Mouse (Mus musculus) spleen, postnatal 4 days (tissue): ENCODE measurements around the gene Gpd1.
"Not testable (repeated sequence)": the region's sequence is repeated elsewhere in the genome, so short reads cannot be mapped to it uniquely, and the experiment has no call there.

Source experiments
- DNase-seq, 2 experiments: peaks; one replicate each; pipeline ENCODE4 v3.0.0; 2022; ENCODE audit warnings: low spot score in 2 of 2

Gene Gpd1

DNA sequence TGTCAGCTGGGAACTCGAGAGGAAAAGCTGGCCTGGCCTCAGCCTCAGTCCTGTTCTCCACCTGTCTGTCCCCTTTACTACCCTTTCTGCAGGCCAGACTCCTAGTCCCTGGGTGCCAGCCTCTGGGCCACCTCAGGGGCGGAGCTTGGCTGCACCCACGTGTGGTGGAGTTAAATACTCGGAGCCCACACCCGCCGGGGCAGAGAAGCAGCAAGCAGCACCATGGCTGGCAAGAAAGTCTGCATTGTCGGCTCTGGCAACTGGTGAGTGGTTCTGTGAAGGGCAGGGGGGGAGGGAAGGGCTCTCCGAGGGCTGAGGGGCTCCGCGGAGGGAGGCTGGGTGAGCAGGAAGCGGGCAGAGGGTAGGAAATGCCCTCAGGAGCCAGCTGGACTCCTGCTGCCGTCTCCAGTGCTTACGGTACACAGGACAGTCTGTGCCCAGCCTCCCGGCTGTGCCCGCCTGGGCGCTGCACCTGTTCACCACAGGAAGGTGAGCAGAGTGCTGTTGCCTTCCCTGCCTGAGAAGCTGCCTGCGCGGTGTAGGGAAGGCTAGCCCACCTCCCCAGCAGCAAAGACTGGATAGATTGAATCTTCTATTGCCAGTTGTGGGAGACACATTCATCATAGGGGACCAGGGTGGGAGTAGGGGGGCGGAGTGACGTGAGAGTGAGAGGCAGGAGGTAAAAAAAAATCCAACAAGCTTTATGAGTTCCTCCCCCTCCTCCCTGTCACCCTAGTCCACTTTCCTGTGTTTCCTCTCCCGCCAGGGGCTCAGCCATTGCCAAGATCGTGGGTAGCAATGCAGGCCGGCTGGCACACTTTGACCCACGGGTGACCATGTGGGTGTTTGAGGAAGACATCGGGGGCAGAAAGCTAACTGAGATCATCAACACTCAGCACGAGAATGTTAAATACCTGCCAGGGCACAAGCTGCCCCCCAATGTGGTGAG, at the start of gene Gpd1:
TSS of gene Gpd1 (plus strand) at position 130 of the 949 bp plus-strand sequence.
- DNase-seq = no peak

DNA sequence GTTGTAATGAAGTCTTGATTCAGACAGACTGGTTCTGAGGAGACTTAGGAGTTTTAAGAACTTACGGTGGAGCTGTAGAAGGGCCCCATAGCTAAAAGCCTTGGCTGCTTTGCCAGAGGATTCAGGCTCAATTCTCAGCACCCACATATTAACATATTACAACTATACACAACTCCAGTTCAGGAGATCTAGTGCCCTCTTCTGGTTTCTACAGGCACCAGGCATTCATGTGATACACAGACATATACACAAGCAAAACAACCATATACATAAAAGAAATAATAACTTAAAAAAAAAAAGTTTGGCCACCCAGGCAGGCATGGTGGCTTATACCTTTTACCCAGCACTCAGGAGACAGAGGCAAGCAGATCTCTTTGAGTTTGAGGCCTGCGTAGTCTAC, 49.8 kb upstream of the Gpd1 start:
- no peak for DNase-seq

DNA sequence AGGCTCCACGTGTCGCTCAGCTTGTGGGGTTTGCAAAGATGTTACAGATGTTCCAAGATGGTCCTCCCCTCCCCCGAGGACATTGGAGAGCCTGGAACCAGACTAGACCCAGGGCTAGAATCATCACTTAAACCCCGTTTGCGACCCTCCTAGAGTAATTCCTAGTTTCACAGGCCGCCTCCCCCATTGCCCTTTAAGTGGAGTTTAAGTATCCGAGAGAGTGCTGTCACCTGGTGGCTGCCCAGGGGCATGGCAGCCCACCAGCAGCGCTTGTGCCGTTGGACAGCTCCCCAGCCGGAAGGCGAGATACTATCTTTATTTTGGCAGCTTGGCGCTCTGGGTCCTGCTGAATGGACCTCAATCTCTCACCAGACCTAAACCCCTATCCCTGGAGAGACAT, 48.4 kb upstream of the Gpd1 start:
- peak; percentile 65 to 86 for DNase-seq

DNA sequence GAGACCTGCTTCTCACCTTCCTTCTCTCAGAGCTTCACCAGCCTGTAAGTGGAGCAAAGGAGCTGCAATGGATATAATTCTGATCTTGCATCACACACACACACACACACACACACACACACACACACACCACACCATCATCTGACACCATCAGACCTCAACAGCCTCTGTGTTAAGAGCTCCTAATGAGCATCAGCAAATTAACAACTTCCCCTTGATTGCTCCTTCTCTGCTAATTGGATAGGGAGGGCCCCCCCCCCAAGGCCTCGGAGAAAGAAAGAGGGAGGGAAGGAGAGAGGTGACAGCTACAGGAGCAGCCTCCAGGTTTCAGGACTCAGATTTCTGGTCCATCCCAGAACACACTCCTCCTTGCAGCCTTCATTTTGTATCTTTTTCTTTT, 47.9 kb upstream of the Gpd1 start:
- DNase-seq = no peak

DNA sequence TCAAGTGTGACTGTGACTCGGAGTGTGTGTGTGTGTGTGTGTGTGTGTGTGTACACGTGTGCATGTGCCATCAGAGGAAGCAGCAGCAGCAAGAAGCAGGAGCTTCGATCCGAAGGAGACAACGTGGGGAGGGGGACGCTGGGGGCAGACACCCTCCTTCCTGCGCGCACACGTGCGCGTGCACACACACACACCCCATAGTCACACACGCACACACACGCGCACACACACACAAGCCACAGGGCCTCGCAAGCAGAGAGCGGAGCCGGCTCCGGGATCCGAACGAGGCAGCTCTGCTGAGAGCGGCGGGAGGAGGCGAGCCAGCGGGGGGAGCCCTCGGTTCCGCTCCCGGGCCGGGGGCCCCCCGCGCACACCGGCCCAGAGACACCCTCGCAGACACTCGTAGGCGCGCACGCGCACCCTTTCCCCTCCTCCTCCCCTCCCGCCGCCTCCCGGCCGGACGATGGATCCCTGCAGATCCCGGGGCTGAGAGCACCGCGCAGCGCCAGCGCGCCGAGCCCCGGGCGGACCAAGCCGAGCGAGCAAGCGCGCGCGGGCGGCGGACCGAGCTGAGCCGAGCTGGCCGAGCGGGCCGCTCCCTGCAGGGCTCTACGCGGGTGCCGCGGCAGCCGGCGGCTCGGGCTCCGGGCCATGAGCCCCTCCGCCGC, 47.0 kb upstream of the Gpd1 start, which contains the start of gene Asic1:
TSS of gene Asic1 (plus strand) at position 215 of the 668 bp plus-strand sequence.
- DNase-seq = peak in 1 of 2 experiments; percentile 25

DNA sequence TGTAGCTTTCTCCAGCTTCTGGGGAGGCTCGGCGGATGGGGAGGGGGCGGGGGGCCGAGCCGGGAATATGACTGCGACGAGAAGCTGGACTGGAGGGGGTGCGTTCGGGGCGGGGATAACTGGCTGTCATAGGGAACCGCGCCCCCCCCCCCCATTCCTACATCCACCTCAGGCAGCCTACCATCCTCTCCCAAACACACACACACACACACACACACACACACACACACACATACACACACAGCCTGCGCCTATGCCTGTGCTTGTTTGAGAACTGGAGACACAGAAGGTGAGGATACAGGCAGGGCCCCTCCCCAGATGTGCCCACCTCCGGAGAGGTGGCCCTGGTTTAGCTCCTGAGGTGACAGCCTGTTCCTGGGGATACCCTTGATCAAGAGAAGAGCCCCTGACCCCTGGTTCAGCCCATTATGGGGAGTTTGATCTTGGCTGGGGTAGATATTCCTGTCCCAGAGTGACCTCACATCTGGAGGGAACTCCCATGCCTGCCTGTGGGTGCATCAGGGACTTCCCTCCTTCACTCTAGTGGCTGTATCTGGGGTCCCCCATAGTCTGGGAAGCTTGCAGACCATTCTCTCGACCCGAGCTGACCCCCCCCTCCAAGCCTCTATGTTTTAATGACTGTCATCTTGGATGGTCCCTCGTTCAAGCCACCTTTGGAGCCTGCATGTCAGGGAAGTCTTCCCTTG, 46.2 kb upstream of the Gpd1 start:
- DNase-seq = no peak

DNA sequence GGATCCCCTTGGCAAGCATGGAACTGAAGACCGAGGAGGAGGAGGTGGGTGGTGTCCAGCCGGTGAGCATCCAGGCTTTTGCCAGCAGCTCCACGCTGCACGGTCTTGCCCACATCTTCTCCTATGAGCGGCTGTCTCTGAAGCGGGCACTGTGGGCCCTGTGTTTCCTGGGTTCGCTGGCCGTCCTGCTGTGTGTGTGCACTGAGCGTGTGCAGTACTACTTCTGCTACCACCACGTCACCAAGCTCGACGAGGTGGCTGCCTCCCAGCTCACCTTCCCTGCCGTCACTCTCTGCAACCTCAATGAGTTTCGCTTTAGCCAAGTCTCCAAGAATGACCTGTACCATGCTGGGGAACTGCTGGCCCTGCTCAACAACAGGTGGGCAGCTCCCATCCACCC, 45.5 kb upstream of the Gpd1 start:
- no peak for DNase-seq

DNA sequence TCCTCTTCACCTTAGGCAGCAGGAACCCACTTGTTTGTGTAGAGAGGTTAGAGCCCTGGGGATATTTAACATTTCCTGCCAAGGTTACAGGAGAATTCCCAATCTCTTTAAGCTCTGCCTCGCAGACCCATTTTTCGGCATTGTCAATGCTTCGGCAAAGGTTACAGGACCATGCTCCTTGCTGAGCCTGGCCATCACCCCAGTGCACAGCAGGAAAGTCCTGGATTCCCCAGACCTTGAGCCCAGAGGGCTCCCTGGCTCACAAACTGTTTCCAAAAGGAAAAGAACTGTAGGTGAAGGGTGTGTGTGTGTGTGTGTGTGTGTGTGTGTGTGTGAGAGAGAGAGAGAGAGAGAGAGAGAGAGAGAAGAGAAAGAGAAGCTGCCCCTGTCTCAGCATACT, 42.4 kb upstream of the Gpd1 start:
- DNase-seq = no peak

DNA sequence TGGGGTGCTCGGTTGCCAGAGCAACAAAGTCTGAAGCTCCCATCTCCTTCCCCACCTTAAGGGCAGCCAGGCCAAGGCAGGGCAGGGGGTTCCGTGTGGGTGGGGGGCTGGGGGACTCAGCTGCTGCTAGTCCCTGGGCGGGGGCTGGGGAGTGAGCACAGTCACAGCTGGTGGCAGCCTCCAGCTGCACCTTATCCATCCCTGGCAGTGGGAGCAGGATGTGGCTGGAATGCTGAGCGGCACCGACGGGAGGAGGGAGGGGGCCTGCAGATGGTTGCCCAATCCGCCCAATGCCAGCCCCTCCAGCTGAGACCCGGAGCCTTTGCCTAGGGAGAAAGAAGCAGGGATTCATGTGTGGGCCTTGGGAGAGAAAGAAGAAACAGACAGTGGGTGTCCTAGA, 40.2 kb upstream of the Gpd1 start:
- no peak for DNase-seq

DNA sequence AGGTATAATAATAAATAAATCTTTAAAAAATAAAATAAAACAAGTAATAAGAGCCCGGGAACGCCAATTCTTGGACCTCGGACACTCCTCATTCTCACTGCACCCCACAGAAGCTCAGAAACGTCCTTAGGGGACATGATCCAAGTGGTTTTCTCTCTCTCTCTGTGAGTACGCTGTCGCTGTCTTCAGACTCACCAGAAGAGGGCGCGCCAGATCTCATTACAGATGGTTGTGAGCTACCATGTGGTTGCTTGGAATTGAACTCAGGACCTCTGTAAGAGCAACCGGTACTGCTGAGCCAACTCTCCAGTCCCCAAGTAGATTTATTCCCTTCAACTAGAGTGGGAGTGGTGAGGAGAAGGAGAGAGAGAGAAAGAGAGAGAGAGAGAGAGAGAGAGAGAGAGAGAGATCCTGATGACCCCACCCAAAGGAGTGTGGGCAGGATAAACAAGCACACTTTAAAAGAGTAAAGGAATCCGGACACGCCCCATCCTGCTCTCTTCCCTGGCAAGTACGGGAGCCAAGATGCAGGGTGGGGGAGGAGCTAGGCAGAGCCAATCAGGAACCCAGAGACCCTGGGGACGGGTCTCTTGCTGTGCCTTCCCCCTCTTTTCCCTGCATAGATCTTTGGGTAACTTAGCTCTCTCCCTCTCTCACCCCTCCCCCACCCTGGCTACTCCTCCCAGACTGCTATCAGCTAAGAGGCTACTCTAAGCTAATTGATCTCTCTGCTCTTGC, 39.1 kb upstream of the Gpd1 start:
- peak; percentile 39 to 80 for DNase-seq

DNA sequence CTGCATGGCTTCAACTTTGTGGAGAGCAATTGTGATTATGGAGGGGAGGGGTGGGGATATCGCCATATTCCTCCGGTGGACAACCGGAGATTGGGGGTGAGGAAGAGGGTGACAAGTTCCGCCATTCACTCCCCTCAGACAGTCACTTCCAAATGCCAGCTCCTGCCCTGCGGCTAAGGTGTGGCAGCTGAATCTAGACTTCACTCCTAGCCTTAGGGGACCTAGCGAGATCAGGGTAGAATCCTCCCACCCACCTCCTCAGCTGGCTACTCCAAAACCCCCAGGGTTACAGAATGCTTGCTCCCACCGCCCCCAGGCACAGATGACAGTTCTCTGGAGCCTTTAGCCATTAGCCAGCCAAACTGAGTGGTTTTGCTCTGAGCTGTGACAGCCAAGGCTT, 38.3 kb upstream of the Gpd1 start:
- no peak for DNase-seq

DNA sequence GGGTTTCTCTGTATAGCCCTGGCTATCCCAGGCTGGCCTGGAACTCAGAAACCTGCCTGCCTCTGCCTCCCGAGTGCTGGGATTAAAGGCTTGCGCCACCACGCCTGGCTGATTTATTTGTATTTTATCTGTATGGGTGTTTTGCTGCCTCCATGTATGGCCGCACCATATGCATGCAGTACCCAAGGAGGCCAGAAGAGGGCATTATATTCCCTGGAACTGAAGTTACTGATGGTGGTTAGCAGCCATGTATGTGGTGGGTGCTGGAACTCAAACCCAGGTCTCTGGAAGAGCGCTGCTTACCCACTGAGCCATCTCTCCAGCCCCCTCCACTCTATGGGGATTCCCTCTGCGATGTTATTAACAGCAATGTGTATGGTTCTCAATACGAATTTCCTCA, 34.4 kb upstream of the Gpd1 start:
- DNase-seq = peak; percentile 39 to 72

DNA sequence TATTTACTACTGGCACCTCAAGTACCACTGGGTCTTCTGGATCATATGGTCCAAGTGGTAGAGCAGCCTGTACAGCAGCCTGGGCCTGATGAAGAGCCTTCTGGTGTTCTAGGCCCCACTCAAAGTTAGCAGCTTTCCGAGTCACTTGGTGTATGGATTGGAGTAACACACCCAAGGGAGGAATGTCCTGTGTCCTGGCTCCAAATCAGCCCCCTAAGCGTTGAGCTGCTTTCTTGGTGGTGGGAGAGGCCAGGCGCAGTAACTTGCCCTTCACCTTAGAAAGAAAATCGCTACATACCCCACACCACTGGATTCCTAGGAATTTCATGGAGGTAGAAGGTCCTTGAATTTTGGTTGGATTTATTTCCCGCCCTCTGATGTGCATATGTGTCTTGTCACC, 33.2 kb upstream of the Gpd1 start:
- DNase-seq = no peak

DNA sequence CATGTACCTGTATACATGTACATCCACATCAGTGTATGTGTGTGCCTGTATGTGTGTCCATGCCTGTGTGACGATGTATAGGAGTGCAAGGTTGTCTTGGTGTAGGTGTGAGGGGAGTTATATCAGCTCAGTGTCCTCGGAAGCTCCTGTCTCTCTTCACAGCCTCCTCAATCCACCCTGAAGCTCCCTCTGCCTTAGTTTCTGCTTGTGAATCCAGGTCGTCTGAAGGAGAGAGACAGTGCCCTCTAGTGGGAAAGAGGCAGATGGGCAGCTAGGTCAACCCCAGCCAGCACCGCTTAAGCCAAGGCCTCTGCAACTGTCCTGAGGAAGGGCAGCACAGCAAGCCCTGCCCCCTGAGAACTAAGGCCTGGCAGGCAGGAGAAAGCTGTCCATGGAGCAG, 28.6 kb upstream of the Gpd1 start:
- DNase-seq = peak in 1 of 2 experiments; percentile 41

DNA sequence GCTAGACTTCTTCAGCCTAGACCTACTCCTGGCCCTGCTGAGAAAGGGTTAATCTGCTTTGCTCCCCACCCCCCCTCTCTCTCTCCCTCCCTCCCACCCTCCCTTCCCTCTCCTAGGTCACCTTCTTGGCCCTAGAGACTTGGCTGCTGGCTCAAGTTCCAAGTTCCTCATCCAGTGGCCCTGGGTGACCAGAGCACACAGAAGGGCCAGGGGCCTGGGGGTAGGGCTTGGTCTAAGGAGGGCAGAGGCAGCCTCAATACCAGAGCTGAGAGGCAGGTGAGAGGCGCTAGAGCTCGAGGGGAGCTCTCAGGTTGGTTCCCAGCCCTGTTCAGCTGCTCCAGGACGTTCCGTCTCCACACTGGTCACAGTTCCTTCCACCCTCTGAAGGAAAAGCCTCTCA, 26.4 kb upstream of the Gpd1 start:
- DNase-seq = no peak

DNA sequence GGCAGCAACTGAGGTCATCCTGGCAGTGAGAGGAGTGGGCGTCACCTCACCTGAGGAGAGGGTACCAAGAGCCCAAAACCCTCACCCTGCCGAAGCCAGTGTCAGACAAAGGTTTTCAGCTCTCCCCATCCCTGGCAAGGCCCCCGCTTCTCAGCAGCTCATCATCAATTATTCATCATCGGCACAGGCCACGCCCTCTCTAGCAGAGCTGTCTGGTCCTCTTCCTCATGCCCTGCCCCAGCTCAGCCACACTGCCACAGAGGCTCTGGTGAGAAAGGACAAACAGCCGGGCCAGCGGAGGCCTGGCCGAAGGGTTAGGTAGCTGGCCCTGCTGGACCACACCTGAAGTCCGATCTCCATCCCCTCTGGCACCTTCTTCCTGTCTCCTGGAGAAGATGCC, 25.3 kb upstream of the Gpd1 start:
- no peak for DNase-seq

DNA sequence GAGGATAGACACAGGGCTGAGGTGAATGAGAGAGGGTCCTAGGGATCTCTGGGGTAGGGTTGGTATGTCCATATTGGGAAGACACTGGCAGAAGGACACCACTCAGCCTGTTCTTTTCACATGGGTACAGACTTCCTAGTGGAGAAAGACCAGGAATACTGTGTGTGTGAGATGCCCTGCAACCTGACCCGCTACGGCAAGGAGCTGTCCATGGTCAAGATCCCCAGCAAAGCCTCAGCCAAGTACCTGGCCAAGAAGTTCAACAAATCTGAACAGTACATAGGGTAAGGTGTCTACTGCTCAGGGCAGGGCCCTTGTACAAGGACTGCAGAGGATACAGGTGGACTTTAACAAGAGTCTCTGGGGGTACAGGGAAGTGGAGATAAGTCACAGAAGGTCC, 20.0 kb upstream of the Gpd1 start:
- DNase-seq = no peak

DNA sequence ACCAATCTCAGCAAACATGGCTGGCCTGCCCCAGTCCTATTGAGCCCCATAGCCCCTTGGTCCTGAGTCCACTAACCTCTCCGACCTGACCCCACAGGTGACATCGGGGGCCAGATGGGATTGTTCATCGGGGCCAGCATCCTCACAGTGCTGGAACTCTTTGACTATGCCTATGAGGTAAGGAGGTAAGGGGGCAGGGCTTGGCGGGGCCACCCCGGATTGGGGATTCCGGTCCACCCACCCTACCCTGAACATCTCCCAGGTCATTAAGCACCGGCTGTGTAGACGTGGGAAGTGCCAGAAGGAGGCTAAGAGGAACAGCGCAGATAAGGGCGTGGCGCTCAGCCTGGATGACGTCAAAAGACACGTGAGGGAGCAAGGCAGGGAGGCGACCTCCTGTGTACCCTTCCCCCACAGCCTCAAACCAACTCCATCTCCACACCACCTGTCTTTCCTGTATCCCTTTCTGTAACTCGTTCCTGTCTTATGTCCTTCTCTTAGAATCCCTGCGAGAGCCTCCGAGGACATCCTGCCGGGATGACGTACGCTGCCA, 18.7 kb upstream of the Gpd1 start:
- no peak for DNase-seq

DNA sequence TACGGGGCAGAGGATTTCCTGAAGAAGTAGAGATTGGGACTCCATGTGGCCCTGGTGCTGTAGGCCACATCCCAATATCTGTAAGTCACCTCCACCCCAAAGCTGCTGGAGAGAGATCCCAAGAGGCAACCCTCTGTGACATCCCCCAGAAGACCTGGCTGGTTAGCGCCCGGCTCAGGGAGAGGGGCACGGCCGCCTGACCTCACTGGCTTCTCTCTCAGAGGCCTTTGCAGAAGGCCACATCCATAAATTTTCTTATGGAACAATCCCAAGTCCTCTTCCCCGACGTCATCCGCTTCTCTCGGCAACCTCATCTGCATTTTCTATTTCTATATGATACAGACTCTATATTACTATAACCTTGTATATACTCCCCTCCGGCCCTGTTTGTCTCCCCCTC, 17.6 kb upstream of the Gpd1 start:
- no peak for DNase-seq

DNA sequence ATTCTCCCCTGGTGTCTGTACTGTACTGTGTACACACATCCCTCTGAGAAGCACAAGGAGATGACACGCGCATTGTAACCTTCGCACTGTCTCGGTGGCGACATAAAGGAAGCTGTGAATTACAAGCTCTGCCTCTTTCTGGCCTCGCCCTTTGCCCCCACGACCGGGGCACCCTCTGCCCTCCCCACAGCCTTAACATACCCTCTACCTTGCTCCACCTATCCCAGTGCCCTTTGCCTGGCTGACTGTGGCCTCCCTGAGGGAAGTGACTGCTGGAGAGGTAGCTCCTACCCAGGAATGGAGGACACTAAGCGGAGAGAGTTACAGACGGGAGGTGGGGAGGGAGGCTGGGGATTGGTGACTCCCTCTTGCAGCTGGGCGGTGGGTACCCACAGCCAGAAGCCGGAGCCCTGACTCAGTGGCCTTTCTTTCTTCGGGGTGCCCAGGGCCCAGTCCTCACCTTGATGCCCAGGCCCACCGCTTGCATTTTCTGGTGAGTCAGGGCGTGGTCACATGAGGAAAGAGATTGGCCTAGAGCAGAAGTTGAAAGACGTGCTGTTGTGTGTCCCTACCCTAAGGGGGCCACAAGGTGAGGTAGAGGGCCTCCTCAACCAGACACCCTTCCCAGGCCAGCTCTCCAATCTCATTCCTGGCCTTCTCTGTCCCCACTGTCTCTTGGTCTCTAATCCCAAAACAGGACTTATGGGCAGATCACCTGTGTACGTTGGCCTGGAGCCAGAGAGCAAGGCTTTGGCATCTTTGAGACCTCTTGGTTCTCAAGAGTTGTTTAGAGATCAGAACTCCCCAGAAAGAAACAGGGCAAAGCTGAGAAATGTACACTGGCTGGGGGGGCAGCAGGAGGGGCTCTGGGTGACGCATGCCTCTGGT, 16.9 kb upstream of the Gpd1 start:
- DNase-seq = no peak

DNA sequence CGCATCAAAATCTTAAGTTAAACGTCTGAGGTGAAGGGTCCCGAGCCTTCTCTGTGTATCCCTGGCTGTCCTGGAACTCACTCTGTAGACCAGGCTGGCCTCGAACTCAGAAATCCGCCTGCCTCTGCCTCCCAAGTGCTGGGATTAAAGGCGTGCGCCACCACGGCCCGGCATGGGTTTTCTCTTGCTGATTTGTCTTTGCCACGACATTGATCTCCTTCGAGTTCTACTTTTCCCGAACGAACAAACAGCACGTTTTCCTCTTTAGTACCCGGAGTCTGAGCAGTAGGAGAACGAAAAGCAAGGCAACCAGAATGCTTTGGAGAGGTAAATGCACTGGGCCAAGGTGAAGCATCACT, 15.7 kb upstream of the Gpd1 start:
- DNase-seq = not testable (repeated sequence)
